Mouse (Mus musculus): ENCODE data around the gene Mettl8.

The Mettl8 gene

DNA sequence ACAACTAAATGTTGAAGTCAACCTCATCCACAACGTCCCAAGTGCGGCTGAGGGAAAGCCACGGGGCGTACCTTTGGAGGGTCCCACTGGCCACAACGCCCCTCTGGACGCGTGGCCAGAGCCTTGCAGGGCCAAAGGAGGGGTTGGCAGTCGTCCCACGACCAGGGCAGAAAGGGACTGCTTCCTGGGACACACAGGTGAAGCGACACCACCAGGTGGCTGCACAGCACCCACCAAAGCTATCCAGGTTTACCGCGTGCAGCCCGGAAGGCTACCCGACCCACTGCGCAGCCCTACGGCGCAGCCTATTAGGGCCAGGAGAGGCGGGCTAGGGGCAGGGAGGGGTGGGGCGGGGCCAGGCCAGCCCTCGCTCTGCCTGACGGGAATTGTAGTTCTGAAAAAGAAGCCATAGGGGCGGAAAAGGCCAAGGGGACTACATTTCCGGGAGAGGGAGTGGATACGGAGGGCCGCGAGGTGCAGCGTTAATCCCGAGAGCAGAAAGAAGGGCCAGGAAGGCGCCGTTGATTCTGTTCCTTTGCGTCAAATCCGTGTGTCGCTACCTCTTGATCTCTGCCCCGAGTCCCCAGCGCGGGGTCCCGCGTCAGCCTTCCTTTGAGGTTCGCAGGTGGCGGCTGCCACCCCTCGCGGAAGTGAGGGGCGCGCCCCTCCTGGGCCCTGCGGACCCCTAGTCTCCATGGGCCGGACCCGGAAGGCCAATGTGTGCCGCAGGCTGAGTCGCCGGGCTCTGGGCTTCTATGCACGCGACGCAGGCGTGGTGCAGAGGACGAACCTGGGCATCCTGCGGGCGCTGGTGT is at the start of gene Mettl8, which contains the start of gene Dcaf17:
Gene Mettl8, minus strand, starts transcription at position 284 of the 815 bp plus-strand sequence.
Gene Dcaf17, plus strand, starts transcription at position 29 of the 815 bp plus-strand sequence.
- CTCF ChIA-PET = interaction anchor here (0.6 kb wide), 1 partner anchor 351 kb away, joined by 3 read pairs; no protein-coding TSS in a partner anchor

DNA sequence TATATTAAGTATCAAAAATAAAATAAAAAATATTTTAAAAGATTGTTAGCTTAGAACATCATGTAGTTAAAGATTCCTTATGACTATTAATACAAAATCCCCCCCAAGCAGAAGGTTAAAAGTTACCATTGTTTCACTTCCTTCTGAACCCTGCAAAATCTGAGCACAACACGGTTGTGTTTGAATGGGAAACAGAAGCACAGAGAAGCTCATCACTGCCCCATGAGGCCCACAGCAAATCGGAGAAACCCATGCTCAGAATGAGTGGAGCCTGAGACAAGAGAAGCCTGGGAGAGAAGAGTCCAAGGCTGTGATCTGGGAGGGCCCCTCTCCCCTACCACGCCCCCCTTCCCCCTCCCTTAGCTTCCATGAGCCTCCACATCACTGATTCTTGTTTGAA is 49.3 kb upstream of the Mettl8 start:
- CTCF ChIA-PET = interaction anchor here (0.6 kb wide), 1 partner anchor 11 kb away, joined by 3 read pairs; no protein-coding TSS in a partner anchor

DNA sequence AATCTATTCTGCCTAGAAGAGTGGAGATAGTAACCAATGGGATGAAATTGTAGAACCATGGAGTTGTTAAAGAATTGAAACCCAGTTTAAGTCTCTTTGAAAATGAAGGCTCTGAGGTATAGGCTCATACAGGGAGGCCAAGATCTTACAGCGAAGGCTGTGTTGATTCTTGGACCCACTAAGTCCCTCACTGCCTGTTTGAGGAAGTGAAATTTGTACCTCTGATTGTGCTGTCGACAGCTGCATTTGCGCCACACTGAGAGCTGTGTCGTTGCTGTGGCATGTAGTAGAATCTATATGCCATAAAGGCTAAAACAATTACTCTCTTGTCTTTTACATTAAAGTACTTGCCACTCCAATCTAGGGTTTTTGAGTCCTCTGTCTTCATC is 47.9 kb upstream of the Mettl8 start:
- CTCF ChIA-PET = no interaction called here

DNA sequence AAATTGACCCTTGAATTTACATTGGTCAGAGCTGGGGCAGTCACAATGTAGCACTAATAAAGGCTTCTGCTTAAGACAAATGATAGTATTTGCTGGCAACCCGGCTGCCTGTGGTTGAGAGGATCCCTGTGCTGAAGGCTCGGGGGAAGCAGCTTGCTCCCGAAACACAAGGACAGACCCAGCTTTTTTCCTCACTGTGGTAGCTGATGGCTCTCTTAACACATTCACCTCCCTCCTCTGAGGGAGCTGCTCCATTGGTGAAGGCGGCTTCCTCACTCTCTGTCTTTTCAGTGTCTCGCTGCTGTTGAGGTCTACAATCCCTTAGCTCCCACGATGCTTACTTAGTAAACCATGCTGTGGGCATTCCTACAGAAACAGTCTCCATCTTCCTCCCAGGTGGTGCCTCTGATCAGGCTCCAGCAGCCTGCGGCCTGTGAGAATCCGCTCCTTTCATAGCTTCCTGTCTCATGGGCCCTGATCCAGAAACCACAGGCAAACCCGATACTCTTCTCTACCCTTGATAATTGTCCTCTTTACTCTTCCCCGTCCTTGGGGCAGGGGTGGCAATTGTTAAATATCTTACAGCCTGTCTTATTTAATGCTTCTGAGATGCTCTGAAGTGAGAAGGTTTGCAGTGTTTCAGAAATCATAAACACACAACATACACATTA is 47.4 kb upstream of the Mettl8 start:
- CTCF ChIA-PET = interaction anchor here (0.5 kb wide), 1 partner anchor 99 kb away, joined by 3 read pairs; no protein-coding TSS in a partner anchor

DNA sequence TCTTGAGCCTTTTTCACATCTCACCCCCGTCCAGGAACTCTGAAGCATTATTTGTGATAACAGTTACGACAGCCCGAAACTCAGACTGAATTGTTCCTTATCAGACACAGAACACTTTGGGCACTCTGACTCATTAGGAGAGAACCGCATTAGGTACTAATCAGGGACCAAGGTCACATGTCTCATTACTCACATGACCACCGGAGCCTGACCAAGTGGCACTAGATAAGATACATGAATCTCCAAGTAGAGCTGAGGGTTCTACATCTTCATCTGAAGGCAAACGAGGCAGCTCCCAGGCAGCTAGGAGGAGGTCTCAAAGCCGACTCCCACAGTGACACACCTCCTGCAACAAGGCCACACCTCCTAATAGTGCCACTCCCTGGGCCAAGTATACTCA is 40.8 kb upstream of the Mettl8 start:
- CTCF ChIA-PET = no interaction called here

DNA sequence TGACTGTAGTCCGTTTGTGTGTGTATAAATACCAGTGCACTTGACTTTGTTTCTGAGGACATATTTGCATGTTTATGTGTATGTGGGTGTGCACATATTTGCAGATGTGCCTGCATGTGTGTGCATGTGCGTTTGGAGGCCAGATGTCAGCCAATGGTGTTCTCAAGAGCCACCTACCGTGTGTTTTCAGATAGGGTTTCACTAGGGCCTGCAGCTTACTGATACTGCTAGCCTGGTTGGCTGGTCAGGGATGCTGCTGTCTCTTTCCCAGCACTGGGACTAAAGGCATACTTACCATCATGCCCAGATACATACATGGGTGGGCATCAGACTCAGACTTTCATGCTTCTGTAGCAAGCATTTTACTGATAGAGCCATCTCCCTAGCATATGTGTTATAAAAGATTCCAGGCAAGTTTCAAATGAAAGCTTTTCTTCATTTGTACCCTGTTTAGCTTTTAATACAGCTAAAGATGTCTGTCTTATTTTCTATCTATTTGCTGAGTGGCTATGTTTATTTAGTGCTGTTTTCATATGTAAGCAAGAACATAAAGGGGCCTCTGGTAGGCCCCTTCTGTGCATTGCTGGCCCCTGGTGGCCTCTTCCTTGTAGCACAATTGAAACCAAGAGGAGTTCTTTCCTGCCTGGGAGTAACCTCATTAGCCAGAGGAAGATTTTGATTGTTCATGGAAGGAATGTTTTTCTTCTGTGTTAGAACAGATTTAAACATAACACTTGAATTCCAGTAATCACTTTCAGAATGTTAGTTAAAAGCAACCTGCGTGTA is 35.5 kb upstream of the Mettl8 start:
- CTCF ChIA-PET = interaction anchor here (0.6 kb wide), 1 partner anchor 124 kb away, joined by 5 read pairs; no protein-coding TSS in a partner anchor

DNA sequence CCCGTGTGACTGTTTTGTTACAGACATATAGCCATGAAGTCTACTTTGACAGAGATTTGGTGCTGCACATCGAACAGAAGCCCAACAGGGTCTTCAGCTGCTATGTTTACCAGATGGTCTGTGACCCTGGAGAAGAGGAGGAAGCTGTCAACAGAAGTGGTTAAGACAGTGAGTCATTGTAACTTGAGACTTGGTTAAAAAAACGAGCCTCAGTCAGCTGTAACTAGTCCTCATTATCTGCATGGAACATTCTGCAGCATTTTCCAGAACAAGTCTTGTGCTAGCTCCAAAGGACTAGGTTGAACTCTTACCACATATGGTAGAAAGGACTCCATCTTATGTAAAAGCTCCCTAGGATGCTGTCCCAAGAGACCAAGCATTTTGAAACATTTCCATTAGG is 34.4 kb upstream of the Mettl8 start:
- CTCF ChIA-PET = interaction anchor here (0.6 kb wide), 1 partner anchor 123 kb away, joined by 5 read pairs; no protein-coding TSS in a partner anchor

DNA sequence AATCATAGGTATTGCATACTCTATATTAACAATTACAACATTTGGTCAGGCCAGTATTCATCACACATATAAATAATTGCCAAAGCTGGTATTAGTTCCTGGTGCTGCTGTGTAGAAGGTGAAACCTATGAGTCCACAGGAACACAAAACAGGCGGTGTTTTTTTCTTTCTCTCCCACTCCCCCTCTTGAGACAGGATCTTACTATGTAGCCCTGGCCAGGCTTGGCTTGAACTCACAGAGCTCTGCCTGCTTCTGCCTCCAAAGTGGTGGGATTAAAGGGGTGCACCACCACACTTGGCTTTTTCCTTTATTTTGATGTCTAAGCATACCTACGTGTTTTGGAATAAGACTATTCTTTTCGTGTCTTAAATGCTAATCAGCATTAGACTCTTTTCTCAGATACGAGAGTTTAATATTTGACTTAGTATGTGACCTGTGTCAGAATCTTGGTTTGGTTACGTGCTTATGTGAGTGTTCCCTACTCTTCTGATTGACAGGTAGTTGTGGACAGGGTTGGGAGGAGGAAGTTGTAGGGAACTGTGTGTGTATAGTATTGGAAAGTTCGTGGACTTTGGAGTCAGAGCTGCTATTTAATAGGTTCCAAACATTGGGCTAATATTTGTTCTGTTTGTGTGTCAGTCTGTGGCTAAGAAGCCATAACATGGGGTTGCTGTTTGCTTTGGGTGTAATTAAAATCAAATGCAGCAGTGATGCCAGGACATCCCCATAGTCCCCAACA is 28.2 kb upstream of the Mettl8 start:
- CTCF ChIA-PET = no interaction called here

DNA sequence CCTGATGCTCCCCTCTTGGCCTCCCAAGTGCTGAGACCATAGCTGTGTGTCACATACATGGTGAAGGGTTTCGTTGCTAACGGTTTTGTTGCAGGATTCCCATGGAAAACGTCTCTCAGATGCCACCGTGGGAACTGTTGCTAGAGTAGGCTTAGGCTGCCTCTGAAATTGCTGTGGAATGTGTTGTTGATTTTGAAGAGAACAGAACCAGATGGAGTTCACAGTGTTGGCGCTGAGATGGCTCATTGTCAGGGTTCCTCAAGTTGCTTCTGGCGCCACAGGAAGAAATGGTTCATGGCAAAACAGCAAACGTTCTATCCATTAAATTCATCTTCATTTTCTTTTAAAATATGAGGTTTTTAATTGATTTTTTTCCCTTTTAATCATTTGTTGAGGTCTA is 27.0 kb upstream of the Mettl8 start:
- CTCF ChIA-PET = no interaction called here

DNA sequence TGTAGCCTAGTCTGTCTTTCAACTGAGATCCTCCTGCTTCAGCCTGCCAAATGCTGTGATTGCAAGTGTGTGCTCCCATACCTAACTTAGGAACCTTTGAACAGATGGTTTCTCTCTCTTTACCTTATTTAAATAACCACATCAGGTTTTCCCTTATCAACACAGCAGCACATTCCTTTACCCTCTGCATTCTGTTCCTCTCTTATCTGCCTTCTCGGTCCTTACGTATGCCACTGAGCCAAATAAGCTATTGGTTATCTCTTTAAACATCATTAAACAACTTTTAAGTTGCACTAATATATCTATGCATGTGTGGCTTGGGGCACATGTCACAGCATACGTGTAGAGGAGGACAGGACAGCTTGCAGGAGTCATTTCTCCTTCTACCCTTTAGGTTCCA is 18.4 kb upstream of the Mettl8 start:
- CTCF ChIA-PET = no interaction called here

DNA sequence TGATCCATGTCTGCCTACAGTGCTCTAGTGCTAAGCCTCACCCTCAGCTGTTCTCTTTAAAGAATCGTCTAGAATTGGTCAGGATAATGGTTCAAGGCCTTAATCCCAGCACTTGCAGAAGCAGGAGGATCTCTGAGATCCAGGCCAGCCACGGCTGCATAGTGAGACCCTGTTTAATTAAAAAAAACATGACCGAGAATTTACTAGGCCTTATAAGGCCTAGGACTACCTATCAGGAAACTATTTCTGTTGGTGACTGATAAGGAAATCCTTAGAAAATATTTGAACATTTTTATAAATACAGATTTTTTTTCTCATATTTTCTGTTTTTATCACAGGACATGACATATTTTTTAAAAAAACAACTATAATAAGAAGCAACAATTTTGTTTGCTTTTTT is 17.9 kb upstream of the Mettl8 start:
- CTCF ChIA-PET = no interaction called here

DNA sequence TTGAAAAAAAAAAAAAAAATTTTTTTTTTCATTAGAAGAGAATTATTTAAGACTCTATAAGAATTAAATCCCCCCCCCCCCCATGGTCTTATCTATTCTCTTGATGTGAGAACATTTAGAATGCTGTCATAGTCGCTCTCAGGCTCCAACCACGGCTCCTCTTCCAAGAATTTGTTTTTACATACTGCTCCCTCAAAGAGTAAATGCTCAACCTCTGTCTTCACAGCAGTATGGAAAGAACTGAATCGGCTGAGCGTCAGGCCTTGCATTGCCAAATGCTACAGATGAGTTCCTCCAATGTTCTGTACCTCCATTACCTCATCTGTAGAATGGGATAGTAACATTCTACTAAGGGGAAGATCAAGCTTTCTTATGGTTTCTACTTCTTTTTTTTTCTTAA is 16.2 kb upstream of the Mettl8 start:
- CTCF ChIA-PET = no interaction called here

DNA sequence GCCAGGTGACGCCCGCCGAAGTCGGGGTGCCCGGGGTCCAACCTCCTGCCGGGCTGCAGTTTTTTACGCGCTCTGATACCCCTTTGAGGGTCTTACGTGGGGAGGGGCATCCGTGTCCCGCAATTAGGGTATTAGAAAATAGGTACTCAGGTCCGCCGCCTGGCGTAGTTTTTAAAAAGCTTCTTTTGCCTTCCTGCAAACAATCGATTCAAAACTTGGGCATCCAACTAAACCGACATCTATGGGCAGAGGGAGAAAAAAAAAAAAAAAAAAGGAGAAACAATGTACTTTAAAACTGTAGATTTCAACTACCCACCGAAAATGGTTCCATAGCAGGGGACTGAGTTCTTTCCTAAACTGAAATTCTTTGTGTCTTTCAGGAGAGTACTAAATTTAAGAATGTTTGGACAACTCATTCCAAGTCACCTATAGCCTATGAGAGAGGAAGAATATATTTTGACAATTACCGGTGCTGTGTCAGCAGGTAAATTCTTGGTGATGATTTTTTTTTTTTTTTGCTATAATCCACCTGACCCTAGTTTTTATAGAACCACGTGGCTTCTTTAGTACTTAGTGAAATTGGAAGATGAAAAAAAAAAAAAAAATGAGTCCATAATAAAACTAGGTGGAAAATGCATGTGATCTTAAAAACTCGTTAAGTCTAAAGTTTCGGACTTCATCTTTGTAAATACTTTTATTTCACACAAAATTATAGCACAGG is 892 bp upstream of the Mettl8 start:
- CTCF ChIA-PET = interaction anchor here (0.6 kb wide), 1 partner anchor 352 kb away, joined by 3 read pairs; no protein-coding TSS in a partner anchor

DNA sequence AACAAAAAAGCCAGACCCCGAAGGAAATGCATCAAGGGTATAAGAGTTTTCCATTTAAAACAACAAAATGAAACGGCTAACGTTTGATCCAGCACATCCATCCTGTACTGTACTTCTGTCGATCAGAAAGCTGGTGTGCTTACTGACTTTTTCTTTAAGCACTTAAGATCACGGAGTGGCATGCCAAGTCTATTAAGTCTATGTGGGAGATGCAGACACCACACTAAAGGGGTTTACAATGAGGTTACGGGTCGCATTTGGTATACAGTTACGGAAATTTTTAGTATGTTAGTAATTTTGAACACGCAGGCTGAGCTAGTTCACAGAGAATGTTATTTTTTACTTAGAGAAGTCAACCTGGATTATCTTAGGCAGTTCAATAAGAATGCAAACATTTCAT is 667 bp downstream of the Mettl8 start:
- CTCF ChIA-PET = no interaction called here

DNA sequence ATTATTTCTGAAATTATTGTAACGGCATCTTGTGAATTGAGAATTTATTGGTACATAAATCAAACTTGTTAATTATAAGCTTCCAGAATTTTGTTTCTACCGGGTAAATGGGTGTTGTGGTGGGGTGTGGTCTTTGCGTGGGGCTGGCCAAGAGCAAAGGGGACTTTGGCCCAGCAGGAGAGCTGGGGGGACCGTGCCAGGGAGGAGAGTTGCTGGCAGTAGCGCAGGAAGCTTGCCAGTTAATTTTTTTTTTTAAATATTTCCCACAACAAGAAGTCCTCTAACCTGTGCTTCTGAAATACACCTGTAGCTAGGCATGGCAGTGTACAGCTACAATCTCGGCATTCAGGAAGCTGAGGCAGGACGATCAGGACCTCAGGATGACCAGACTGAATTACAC is 4.9 kb downstream of the Mettl8 start:
- CTCF ChIA-PET = interaction anchor here (0.6 kb wide), 2 partner anchors 273 to 915 kb away, joined by 3 read pairs; no protein-coding TSS in a partner anchor

DNA sequence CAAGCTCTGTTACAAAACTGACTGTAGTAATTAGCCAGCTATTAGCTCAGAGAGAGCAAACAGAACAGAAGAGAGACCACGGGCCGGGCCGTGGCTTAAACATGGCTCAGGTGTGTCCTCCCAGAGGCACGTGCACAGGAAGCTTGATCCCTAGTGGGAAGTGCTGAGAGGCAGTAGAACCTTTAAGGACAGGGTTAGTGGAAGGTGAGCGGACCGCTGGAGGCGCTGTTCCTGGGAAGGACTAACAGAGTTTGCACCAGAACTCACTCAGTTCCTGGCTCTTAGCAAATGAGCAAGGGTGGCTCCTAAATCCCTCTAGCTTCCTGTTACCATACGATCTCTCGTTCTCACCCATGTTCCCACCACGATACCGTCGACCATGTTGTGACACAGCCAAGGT is 6.5 kb downstream of the Mettl8 start:
- CTCF ChIA-PET = interaction anchor here (0.7 kb wide), 2 partner anchors 14 to 188 kb away, joined by 3 read pairs; no protein-coding TSS in a partner anchor

DNA sequence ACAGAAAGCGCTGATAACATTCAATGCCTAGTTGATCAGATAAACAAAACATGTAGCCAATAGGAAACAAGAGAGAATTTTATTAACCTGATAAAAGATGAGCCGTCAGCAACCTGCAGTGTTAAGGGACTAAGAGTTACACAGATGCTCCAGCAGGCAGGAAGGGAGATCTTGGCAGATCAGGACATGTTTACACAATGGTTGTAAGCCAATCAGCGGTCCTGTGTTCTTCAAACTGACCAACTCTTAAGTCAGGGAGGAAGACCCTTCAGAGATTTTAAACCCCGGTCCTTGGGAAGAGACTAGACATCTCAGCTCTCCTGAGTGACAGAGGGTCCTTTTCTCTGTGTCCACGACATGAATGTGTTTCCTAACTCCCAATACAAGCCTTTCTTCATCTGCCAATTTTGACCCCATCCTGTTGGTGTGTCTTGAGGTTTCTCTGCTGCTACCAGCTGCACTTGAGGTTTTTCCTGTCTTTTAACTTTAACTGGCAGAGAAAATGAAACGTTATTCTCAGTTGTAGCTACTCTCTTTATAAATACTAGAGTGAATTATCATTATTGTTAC is 8.5 kb downstream of the Mettl8 start:
- CTCF ChIA-PET = no interaction called here

DNA sequence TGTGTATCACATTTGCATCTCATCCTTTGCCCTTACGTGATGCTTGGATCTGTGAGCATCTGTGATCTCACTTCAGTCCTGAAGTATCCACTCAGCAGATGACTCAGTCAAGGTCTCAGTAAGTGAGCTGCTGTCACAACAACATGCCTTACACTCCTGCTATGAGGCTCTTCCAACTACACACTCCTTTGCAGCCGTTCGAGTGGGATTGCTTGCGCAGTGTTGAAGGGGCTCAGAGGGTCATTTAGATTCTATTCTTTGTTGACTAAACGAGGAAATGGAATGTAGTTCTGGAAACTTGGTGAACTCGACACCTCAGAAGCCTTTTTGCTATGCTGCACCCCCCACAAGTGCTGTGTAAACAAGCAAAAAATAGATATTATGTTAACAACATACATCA is 9.2 kb downstream of the Mettl8 start:
- CTCF ChIA-PET = no interaction called here

DNA sequence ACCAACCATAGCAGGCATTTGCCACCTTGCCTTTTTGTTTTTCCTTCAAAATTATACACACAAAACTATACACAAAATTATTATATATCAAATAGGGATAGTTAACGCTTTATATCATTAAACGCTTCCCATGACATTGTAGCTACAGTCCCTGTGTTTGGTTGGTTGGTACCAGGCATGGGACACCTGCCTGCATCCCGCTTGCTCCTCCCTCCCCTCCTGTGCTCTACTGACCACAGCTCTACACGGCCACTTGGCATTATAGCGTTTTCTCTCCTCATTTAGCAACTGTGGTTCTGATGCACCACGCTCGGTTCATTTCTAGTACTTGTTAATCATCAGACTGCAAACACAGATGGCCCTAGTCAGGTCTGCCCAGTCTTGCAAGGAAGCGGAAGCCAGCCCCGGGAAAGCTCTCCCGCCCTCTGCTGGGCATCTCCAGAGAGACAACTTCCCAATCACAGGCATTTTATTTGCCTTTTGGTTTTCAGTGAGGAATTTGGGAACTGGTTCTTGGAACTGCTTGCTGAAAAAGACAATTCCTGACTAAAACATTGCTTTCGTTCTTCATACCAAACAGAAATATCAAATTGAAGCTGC is 15.8 kb downstream of the Mettl8 start:
- CTCF ChIA-PET = interaction anchor here (0.6 kb wide), 2 partner anchors 182 to 259 kb away, joined by 3 to 4 read pairs; no protein-coding TSS in a partner anchor

DNA sequence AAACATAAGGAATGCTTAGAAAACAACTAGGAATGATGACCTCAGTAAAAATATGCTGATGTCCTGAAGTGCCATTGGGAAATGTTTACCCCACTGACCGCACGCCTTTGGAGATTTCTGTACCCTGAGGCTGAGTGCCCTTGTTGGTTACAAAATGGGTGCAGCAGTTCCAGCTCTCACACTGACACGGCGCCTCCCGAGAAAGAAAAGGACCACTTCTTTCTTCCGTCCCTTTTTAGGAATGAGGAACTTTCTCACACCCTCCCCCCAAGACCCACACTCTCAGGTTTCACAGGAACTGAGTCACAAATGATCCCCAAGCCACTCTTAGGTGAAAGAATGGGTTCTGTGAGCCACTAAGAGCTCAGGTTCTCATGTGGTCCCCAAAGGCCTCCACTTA is 17.9 kb downstream of the Mettl8 start:
- CTCF ChIA-PET = no interaction called here

Data from spleen, embryonic (tissue).